Mouse (Mus musculus): ENCODE data around the gene Cyren. TPM values are rescaled to one million over a fixed set of nuclear protein-coding genes. Genes with fewer than 3 reads are reported as not detected.

The Cyren gene
- polyA plus RNA-seq (2016; fragmentation: Nextera tagmentation; extraction: Ambion mirVana): 16.4 and 16.8 TPM in 2 replicates

- WGBS: under 1% methylated on average over 56 of the region's 56 CpGs
- Histone ChIP-seq H3K4me3 (replicated peaks) (peak within 1 kb of the TSS; percentile 70), H3K9ac (peak within 1 kb of the TSS; percentile 84), H3K27me3 (no peaks in the 10 kb centered on the region), H3K9me3 (no peaks in the 10 kb centered on the region), H3K36me3 (replicated peaks) (peaks cover 21% of the 10 kb centered on the region), H3K27ac (peak within 1 kb of the TSS; percentile 90), H3K4me1 (peaks cover 20% of the 10 kb centered on the region), H3K4me2 (peak within 1 kb of the TSS; percentile 67)
- ATAC-seq (ENCODE audit: low FRiP score): peak; percentile 93
Observed at GRCm38 (mm10) chr6:34877509-34878321, at the start of gene Cyren. Gene Cyren (minus strand): TSS chr6:34878060.

DNA sequence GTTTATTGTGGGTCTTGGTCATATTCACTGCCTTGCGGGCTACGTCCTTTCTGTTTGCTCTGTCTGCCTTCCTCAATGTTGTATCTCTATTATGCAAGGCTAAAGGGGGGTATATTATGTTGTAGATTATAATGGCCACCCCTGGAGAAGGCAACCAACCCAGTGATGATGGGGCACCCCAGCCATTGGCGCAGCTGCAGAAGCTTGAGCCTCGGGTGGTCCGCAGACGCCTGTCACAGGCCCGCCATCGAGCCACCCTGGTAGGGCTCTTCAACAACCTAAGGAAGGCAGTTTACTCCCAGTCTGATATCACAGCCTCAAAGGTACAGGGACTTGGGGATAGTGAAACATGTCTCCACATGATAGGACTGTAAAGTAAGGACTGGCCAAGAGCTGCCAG, 49.7 kb upstream of the Cyren start:
- no peak for ATAC-seq (ENCODE audit: low FRiP score)
- 95% methylated on average over 8 of the region's 8 CpGs for WGBS
- no peaks in the 10 kb centered on the region for H3K36me3 ChIP-seq (replicated peaks)
- H3K4me2 ChIP-seq: no peak overlapping the region
- H3K4me3 ChIP-seq (replicated peaks): no peak overlapping the region
- no peaks in the 10 kb centered on the region for H3K4me1 ChIP-seq
- H3K27ac ChIP-seq: no peak overlapping the region
- no peak overlapping the region for H3K9ac ChIP-seq
- no peaks in the 10 kb centered on the region for H3K9me3 ChIP-seq
- no peaks in the 10 kb centered on the region for H3K27me3 ChIP-seq

GRCm38 (mm10) chr6:34927156-34927555, 49.3 kb upstream of the Cyren start:
- H3K4me2 ChIP-seq: no peak overlapping the region
- 37% methylated on average over 4 of the region's 4 CpGs for WGBS
- H3K36me3 ChIP-seq (replicated peaks): no peaks in the 10 kb centered on the region
- H3K9ac ChIP-seq: no peak overlapping the region
- H3K4me1 ChIP-seq: no peaks in the 10 kb centered on the region
- no peaks in the 10 kb centered on the region for H3K27me3 ChIP-seq
- H3K27ac ChIP-seq: no peak overlapping the region
- ATAC-seq (ENCODE audit: low FRiP score): no peak
- H3K4me3 ChIP-seq (replicated peaks): no peak overlapping the region
- H3K9me3 ChIP-seq: no peaks in the 10 kb centered on the region

GRCm38 (mm10) chr6:34921941-34922340, 44.1 kb upstream of the Cyren start:
- ATAC-seq (ENCODE audit: low FRiP score): no peak

DNA sequence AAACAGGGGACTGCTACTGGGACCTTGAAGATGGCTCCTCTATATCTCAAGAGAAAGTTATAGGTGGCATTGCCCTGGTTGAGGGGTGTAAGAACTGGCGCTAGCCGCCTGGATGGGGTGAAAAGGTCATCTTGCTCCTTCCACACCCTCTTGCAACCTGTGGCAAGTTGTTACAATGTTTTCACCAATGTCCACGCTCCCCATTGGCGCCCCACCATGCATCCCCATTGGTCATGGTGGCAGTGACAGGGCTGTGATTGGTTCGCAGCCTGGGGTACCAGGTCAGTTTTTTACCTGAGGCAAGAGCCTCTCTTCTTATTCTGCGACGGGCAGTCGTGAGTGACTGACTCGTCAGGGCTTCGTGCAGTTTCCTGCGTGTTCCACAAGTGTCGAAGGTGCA, 42.8 kb upstream of the Cyren start:
- no peak for ATAC-seq (ENCODE audit: low FRiP score)
- Histone ChIP-seq H3K4me1 (no peaks in the 10 kb centered on the region), H3K36me3 (replicated peaks) (no peaks in the 10 kb centered on the region), H3K9me3 (no peaks in the 10 kb centered on the region), H3K4me3 (replicated peaks) (no peak overlapping the region), H3K27ac (no peak overlapping the region), H3K4me2 (no peak overlapping the region), H3K27me3 (no peaks in the 10 kb centered on the region), H3K9ac (no peak overlapping the region)
- 97% methylated on average over 12 of the region's 12 CpGs for WGBS

More at GRCm38 (mm10) chr6:34921941-34922340, 44.1 kb upstream of the Cyren start:
- Histone ChIP-seq H3K9ac (no peak overlapping the region), H3K4me1 (no peaks in the 10 kb centered on the region), H3K27ac (no peak overlapping the region), H3K4me3 (replicated peaks) (no peak overlapping the region), H3K9me3 (no peaks in the 10 kb centered on the region), H3K4me2 (no peak overlapping the region), H3K36me3 (replicated peaks) (no peaks in the 10 kb centered on the region), H3K27me3 (no peaks in the 10 kb centered on the region)
- 56% methylated on average over 14 of the region's 14 CpGs for WGBS

DNA sequence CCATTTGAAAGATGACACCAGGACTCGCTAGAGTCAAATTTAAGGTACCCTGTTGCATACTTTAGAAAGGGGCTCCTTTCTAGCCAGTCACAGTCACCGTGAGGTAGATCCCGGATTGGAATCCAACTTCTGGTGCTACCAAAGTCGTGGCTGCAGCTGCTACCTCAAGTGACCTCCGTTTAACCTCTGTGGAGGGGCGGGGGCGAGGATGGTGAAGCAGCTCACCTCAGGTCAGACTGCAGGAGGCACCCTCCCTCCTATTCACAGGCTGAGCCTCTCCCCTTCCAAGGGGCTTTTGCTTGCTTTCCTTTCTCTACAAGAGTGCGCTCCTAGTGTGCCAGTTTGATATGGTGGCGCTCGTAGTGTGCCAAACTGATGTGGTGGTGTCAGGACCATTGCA, 42.1 kb upstream of the Cyren start, which contains the start of gene Stra8:
Gene Stra8 (plus strand): TSS at position 208 of the 400 bp plus-strand sequence.
- no peaks in the 10 kb centered on the region for H3K36me3 ChIP-seq (replicated peaks)
- no peak within 1 kb of the TSS for H3K9ac ChIP-seq
- no peak within 1 kb of the TSS for H3K27ac ChIP-seq
- no peak within 1 kb of the TSS for H3K4me3 ChIP-seq (replicated peaks)
- no peak for ATAC-seq (ENCODE audit: low FRiP score)
- H3K27me3 ChIP-seq: no peaks in the 10 kb centered on the region
- H3K9me3 ChIP-seq: no peaks in the 10 kb centered on the region
- 50% methylated on average over 10 of the region's 10 CpGs for WGBS
- no peak within 1 kb of the TSS for H3K4me2 ChIP-seq
- no peaks in the 10 kb centered on the region for H3K4me1 ChIP-seq

DNA sequence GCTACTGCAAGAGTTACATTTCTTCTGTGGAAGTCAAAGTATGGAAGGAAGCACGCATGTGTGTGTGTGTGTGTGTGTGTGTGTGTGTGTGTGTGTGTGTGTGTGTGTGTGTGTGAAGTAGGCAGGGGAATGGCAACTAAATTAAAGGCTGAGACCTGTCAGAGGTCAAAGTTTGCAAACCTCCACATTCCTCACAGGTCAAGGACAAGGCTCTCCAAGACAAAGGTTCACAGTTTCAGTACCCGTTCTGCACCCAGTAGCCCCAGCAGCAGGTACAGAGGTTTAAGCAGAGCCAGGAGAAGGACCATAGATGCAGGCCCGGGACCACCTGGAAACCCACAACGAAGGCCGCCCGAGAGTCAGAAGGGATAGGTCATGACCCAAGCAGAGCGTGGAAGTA, 41.3 kb upstream of the Cyren start:
- Histone ChIP-seq H3K4me3 (replicated peaks) (no peak overlapping the region), H3K36me3 (replicated peaks) (no peaks in the 10 kb centered on the region), H3K27me3 (no peaks in the 10 kb centered on the region), H3K4me1 (no peaks in the 10 kb centered on the region), H3K9ac (no peak overlapping the region), H3K9me3 (no peaks in the 10 kb centered on the region), H3K27ac (no peak overlapping the region), H3K4me2 (no peak overlapping the region)
- no peak for ATAC-seq (ENCODE audit: low FRiP score)
- 86% methylated on average over 7 of the region's 7 CpGs for WGBS

DNA sequence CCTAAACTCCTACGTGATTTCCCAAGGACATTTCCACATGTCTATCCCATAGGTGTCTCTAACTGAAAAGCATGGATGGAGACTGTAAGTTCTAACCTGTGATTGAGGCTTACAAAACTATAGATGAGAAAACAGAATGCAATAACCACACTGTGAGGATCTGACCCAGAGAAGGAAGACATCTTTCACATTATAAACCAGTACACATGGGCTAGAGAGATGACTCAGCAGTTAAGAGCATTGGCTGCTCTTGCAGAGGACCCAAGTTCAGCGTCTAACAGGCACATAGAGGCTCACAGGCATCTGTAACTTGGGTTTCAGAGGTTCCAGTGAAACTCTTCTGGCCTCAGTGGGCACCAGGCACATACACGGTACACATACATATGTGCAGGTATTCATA, 36.6 kb upstream of the Cyren start:
- H3K4me2 ChIP-seq: no peak overlapping the region
- H3K27ac ChIP-seq: no peak overlapping the region
- no peaks in the 10 kb centered on the region for H3K36me3 ChIP-seq (replicated peaks)
- ATAC-seq (ENCODE audit: low FRiP score): no peak
- WGBS: 88% methylated on average over 3 of the region's 3 CpGs
- H3K4me3 ChIP-seq (replicated peaks): no peak overlapping the region
- no peak overlapping the region for H3K9ac ChIP-seq
- H3K9me3 ChIP-seq: no peaks in the 10 kb centered on the region
- H3K27me3 ChIP-seq: no peaks in the 10 kb centered on the region
- H3K4me1 ChIP-seq: peaks cover 7% of the 10 kb centered on the region

- H3K4me3 ChIP-seq (replicated peaks): no peak overlapping the region
- H3K9me3 ChIP-seq: no peaks in the 10 kb centered on the region
- H3K36me3 ChIP-seq (replicated peaks): no peaks in the 10 kb centered on the region
- H3K4me1 ChIP-seq: peaks cover 12% of the 10 kb centered on the region
- no peak overlapping the region for H3K27ac ChIP-seq
- no peak overlapping the region for H3K9ac ChIP-seq
- H3K4me2 ChIP-seq: no peak overlapping the region
- no peak for ATAC-seq (ENCODE audit: low FRiP score)
- 86% methylated on average over 13 of the region's 13 CpGs for WGBS
- H3K27me3 ChIP-seq: no peaks in the 10 kb centered on the region
Observed at GRCm38 (mm10) chr6:34913341-34914040, 35.6 kb upstream of the Cyren start.

DNA sequence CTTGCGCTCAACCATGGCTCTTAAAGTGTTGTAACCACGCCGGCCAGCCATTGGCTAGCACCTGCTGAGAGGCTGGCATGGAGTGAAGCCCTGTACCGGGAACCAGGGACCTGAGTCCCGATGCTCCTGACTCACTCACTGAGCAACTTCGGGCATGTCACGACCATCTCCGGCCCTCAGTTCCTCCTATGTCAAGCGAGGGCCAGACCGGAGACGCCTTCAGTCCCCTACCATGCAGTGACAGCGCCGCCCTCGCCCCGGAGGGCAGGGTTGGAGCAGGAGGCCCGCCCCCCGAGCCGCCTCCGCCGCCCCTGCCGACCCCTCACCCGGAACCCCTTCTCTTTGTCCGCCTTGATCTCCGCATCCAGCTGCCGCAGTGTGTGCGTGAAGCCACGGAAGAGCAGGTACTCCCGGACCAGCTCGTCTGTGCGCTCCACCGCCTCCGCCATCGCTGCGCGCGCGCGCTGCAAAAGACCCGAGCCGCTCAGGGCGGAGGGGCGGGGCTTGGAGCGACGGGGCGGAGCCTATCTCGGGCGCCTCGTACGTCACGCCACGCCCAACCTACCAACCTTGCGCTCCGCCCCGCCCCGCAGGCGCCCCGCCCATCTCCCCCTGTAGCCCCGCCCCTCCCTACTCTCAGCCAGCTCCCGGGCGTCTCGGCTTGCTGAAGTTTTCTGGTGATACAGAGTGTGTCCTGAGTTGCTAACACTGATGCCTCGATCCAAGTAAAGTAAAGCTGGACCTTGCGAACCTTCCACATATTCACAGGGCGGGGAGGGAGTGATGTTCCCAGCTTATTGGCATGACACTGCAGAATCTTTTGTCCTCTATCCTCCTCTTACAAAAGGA, 32.7 kb upstream of the Cyren start, which contains the start of gene Wdr91:
Gene Wdr91 (minus strand): TSS at position 506 of the 849 bp plus-strand sequence.
- H3K4me2 ChIP-seq: peak within 1 kb of the TSS; percentile 69

GRCm38 (mm10) chr6:34909631-34910345, 31.9 kb upstream of the Cyren start:
- H3K4me3 ChIP-seq (replicated peaks): peak overlapping the region; percentile 67
- no peak for ATAC-seq (ENCODE audit: low FRiP score)
- 52% methylated on average over 8 of the region's 8 CpGs for WGBS
- H3K4me2 ChIP-seq: peak overlapping the region; percentile 69
- H3K4me1 ChIP-seq: peaks cover 12% of the 10 kb centered on the region
- H3K9me3 ChIP-seq: no peaks in the 10 kb centered on the region
- no peaks in the 10 kb centered on the region for H3K27me3 ChIP-seq
- H3K27ac ChIP-seq: peak overlapping the region; percentile 71; the same call in 1 of the 2 replicates
- peak overlapping the region; percentile 66 for H3K9ac ChIP-seq
- H3K36me3 ChIP-seq (replicated peaks): peaks cover 31% of the 10 kb centered on the region

More for the DNA sequence above, 32.7 kb upstream of the Cyren start, which contains the start of gene Wdr91:
- no peaks in the 10 kb centered on the region for H3K9me3 ChIP-seq
- peaks cover 23% of the 10 kb centered on the region for H3K36me3 ChIP-seq (replicated peaks)
- under 1% methylated on average over 64 of the region's 64 CpGs for WGBS
- no peaks in the 10 kb centered on the region for H3K27me3 ChIP-seq
- H3K9ac ChIP-seq: peak within 1 kb of the TSS; percentile 66
- peak; percentile 94 for ATAC-seq (ENCODE audit: low FRiP score)
- H3K4me1 ChIP-seq: peaks cover 12% of the 10 kb centered on the region
- H3K4me3 ChIP-seq (replicated peaks): peak within 1 kb of the TSS; percentile 67
- H3K27ac ChIP-seq: peak within 1 kb of the TSS; percentile 71
